Mouse (Mus musculus): ENCODE results near the gene Rpl21. TPM values are rescaled to one million over a fixed set of nuclear protein-coding genes. Genes with fewer than 3 reads are reported as not detected.

The Rpl21 gene
- 286 and 302 TPM in 2 replicates for polyA plus RNA-seq (2015; fragmentation: Nextera tagmentation; extraction: Ambion mirVana)

- H3K4me1 ChIP-seq = peaks cover 18% of the 10 kb centered on the region
- peak; percentile 99 for ATAC-seq (replicated peaks)
- peak within 1 kb of the TSS; percentile 65 for H3K4me2 ChIP-seq
- WGBS = under 1% methylated on average over 60 of the region's 60 CpGs
- H3K27me3 ChIP-seq (replicated peaks) = no peaks in the 10 kb centered on the region
- H3K36me3 ChIP-seq (replicated peaks) = peaks cover 20% of the 10 kb centered on the region; the same call in 1 of the 2 replicates
- peak within 1 kb of the TSS; percentile 91 for H3K27ac ChIP-seq
- H3K4me3 ChIP-seq = peak within 1 kb of the TSS; percentile 62
- no peaks in the 10 kb centered on the region for H3K9me3 ChIP-seq
- peak within 1 kb of the TSS; percentile 88 for H3K9ac ChIP-seq
Observed at GRCm38 (mm10) chr5:146832769-146833448, at the start of gene Rpl21. Rpl21 (plus strand) TSS chr5:146832890.

GRCm38 (mm10) chr5:146783300-146783699 is 49.4 kb upstream of the Rpl21 start:
- Histone ChIP-seq H3K27me3 (replicated peaks) (no peaks in the 10 kb centered on the region), H3K27ac (no peak overlapping the region), H3K9me3 (no peaks in the 10 kb centered on the region), H3K4me2 (no peak overlapping the region), H3K4me1 (peaks cover 2% of the 10 kb centered on the region; the same call in 1 of the 2 replicates), H3K4me3 (no peak overlapping the region), H3K36me3 (replicated peaks) (no peaks in the 10 kb centered on the region), H3K9ac (no peak overlapping the region)
- ATAC-seq (replicated peaks) = no peak
- 90% methylated on average over 10 of the region's 10 CpGs for WGBS

- WGBS = 94% methylated on average over 10 of the region's 10 CpGs
- Histone ChIP-seq H3K27me3 (replicated peaks) (no peaks in the 10 kb centered on the region), H3K27ac (no peak overlapping the region), H3K4me1 (peaks cover 4% of the 10 kb centered on the region; the same call in 1 of the 2 replicates), H3K9me3 (no peaks in the 10 kb centered on the region), H3K36me3 (replicated peaks) (no peaks in the 10 kb centered on the region), H3K4me3 (no peak overlapping the region), H3K4me2 (no peak overlapping the region), H3K9ac (no peak overlapping the region)
- ATAC-seq (replicated peaks) = no peak
Observed at GRCm38 (mm10) chr5:146783891-146784290, 48.8 kb upstream of the Rpl21 start.

- H3K4me1 ChIP-seq = peaks cover 16% of the 10 kb centered on the region
- no peak overlapping the region for H3K27ac ChIP-seq
- no peak overlapping the region for H3K4me2 ChIP-seq
- H3K9me3 ChIP-seq = no peaks in the 10 kb centered on the region
- WGBS = 83% methylated on average over 8 of the region's 8 CpGs
- no peak overlapping the region for H3K9ac ChIP-seq
- no peak for ATAC-seq (replicated peaks)
- H3K36me3 ChIP-seq (replicated peaks) = no peaks in the 10 kb centered on the region
- no peak overlapping the region for H3K4me3 ChIP-seq
- no peaks in the 10 kb centered on the region for H3K27me3 ChIP-seq (replicated peaks)
Observed at GRCm38 (mm10) chr5:146786123-146786522, 46.6 kb upstream of the Rpl21 start.

- Histone ChIP-seq H3K4me1 (peaks cover 43% of the 10 kb centered on the region), H3K27ac (no peak overlapping the region), H3K4me3 (no peak overlapping the region), H3K9me3 (no peaks in the 10 kb centered on the region), H3K9ac (no peak overlapping the region), H3K36me3 (replicated peaks) (no peaks in the 10 kb centered on the region), H3K4me2 (no peak overlapping the region), H3K27me3 (replicated peaks) (no peaks in the 10 kb centered on the region)
- 64% methylated on average over 9 of the region's 9 CpGs for WGBS
- ATAC-seq (replicated peaks) = no peak
Observed at GRCm38 (mm10) chr5:146789413-146789812, 43.3 kb upstream of the Rpl21 start.

GRCm38 (mm10) chr5:146790944-146791343 is 41.7 kb upstream of the Rpl21 start:
- no peak overlapping the region for H3K4me3 ChIP-seq
- H3K9ac ChIP-seq = no peak overlapping the region
- WGBS = 76% methylated on average over 8 of the region's 8 CpGs
- no peaks in the 10 kb centered on the region for H3K36me3 ChIP-seq (replicated peaks)
- H3K4me1 ChIP-seq = peaks cover 47% of the 10 kb centered on the region
- no peaks in the 10 kb centered on the region for H3K9me3 ChIP-seq
- no peaks in the 10 kb centered on the region for H3K27me3 ChIP-seq (replicated peaks)
- no peak overlapping the region for H3K27ac ChIP-seq
- no peak overlapping the region for H3K4me2 ChIP-seq
- no peak for ATAC-seq (replicated peaks)

GRCm38 (mm10) chr5:146792140-146792791 is 40.4 kb upstream of the Rpl21 start:
- Histone ChIP-seq H3K4me3 (no peak overlapping the region), H3K27ac (no peak overlapping the region), H3K9me3 (no peaks in the 10 kb centered on the region), H3K27me3 (replicated peaks) (no peaks in the 10 kb centered on the region), H3K36me3 (replicated peaks) (no peaks in the 10 kb centered on the region), H3K4me2 (0 out of 2 replicates have a peak overlapping the region, but pooled peaks have one; percentile 81), H3K4me1 (peaks cover 47% of the 10 kb centered on the region), H3K9ac (no peak overlapping the region)
- 82% methylated on average over 7 of the region's 7 CpGs for WGBS
- ATAC-seq (replicated peaks) = no peak

GRCm38 (mm10) chr5:146793630-146794083 is 39.0 kb upstream of the Rpl21 start:
- H3K4me3 ChIP-seq = peak overlapping the region; percentile 83
- peak overlapping the region; percentile 93 for H3K9ac ChIP-seq
- peaks cover 44% of the 10 kb centered on the region for H3K4me1 ChIP-seq
- H3K9me3 ChIP-seq = no peaks in the 10 kb centered on the region
- WGBS = 6% methylated on average over 18 of the region's 18 CpGs
- no peak for ATAC-seq (replicated peaks)
- H3K4me2 ChIP-seq = peak overlapping the region; percentile 81
- H3K36me3 ChIP-seq (replicated peaks) = no peaks in the 10 kb centered on the region
- H3K27me3 ChIP-seq (replicated peaks) = no peaks in the 10 kb centered on the region
- peak overlapping the region; percentile 82; the same call in 1 of the 2 replicates for H3K27ac ChIP-seq

- WGBS = under 1% methylated on average over 71 of the region's 83 CpGs
Observed at GRCm38 (mm10) chr5:146794084-146794852, 38.4 kb upstream of the Rpl21 start.

GRCm38 (mm10) chr5:146794853-146795252 is 37.8 kb upstream of the Rpl21 start, which contains the start of gene Usp12:
Usp12 (minus strand) TSS chr5:146795006.
- WGBS = 0% methylated on average over 33 of the region's 51 CpGs
- peak within 1 kb of the TSS; percentile 82 for H3K27ac ChIP-seq
- peak; percentile 96 for ATAC-seq (replicated peaks)
- H3K4me1 ChIP-seq = peaks cover 39% of the 10 kb centered on the region
- H3K4me3 ChIP-seq = peak within 1 kb of the TSS; percentile 83
- H3K36me3 ChIP-seq (replicated peaks) = no peaks in the 10 kb centered on the region
- peak within 1 kb of the TSS; percentile 81 for H3K4me2 ChIP-seq
- H3K27me3 ChIP-seq (replicated peaks) = no peaks in the 10 kb centered on the region
- H3K9ac ChIP-seq = peak within 1 kb of the TSS; percentile 93
- no peaks in the 10 kb centered on the region for H3K9me3 ChIP-seq

More at GRCm38 (mm10) chr5:146794084-146794852, 38.4 kb upstream of the Rpl21 start:
- no peaks in the 10 kb centered on the region for H3K27me3 ChIP-seq (replicated peaks)
- peak overlapping the region; percentile 93 for H3K9ac ChIP-seq
- peak overlapping the region; percentile 82 for H3K27ac ChIP-seq
- peak overlapping the region; percentile 81 for H3K4me2 ChIP-seq
- no peaks in the 10 kb centered on the region for H3K9me3 ChIP-seq
- H3K4me3 ChIP-seq = peak overlapping the region; percentile 83
- peak; percentile 65 for ATAC-seq (replicated peaks)
- H3K36me3 ChIP-seq (replicated peaks) = no peaks in the 10 kb centered on the region
- peaks cover 44% of the 10 kb centered on the region for H3K4me1 ChIP-seq

- H3K27me3 ChIP-seq (replicated peaks) = no peaks in the 10 kb centered on the region
- H3K4me1 ChIP-seq = peaks cover 35% of the 10 kb centered on the region
- 64% methylated on average over 13 of the region's 13 CpGs for WGBS
- no peak overlapping the region for H3K4me3 ChIP-seq
- no peak overlapping the region for H3K4me2 ChIP-seq
- H3K36me3 ChIP-seq (replicated peaks) = no peaks in the 10 kb centered on the region
- H3K9ac ChIP-seq = no peak overlapping the region
- peak overlapping the region; percentile 82; the same call in 1 of the 2 replicates for H3K27ac ChIP-seq
- no peaks in the 10 kb centered on the region for H3K9me3 ChIP-seq
- no peak for ATAC-seq (replicated peaks)
Observed at GRCm38 (mm10) chr5:146795728-146796127, 37.0 kb upstream of the Rpl21 start.

GRCm38 (mm10) chr5:146798031-146798430 is 34.7 kb upstream of the Rpl21 start:
- H3K4me1 ChIP-seq = peaks cover 12% of the 10 kb centered on the region
- ATAC-seq (replicated peaks) = no peak
- no peaks in the 10 kb centered on the region for H3K27me3 ChIP-seq (replicated peaks)
- H3K4me3 ChIP-seq = no peak overlapping the region
- no peak overlapping the region for H3K9ac ChIP-seq
- H3K27ac ChIP-seq = no peak overlapping the region
- H3K36me3 ChIP-seq (replicated peaks) = no peaks in the 10 kb centered on the region
- no peaks in the 10 kb centered on the region for H3K9me3 ChIP-seq
- 39% methylated on average over 9 of the region's 9 CpGs for WGBS
- no peak overlapping the region for H3K4me2 ChIP-seq

Measured in midbrain, embryonic 15.5 days (tissue).